Mouse (Mus musculus) kidney, adult 2 months (tissue): ENCODE data around the gene A630089N07Rik.

ENCODE experiments used
- CTCF ChIP-seq: fragments of 200-500 bp; conservative IDR thresholded peaks from 2 replicates; pipeline ENCODE4 v1.5.1; 2011; ENCODE audit warnings: low read depth, mild to moderate bottlenecking, control low read depth, low read length, moderate library complexity, mixed read lengths; ENCODE audit not compliant: insufficient read depth, insufficient read length
- POLR2A ChIP-seq: fragments of 200-500 bp; IDR thresholded peaks from one replicate; pipeline ENCODE4 v1.6.1; 2011; ENCODE audit warnings: low read depth, low read length, control low read depth

DNA sequence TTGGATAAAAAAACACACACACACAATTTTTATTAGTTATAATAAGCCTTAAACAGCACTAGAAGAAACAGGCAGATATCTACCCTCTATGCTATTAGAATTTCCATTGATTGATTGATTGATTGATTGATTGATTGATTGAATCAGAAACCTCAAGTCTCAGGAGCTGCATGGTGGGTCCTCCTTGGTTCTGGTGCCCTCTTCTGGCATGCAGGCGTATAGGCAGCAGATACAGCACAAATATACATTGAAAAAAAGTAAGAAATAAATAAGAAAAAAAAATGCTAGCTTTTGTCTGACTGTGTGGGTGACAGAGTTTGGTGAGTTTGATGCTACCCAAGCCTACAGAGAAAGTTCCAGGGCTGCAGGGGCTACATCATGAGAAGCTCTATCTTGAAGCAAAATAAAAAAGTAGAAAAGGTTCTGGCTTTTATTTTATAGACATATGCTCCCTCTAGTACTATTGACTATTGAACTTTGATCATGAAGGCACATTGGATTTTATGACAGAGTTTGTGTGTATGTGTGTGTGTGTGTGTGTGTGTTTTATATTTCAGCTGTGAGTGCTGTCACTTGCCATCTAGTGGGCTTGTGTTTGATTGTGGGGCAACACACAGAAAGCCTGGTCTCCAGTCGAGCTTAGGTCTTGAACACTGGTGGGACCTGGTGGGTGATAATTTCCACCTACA, 59.4 kb downstream of the A630089N07Rik start:
- TF ChIP-seq CTCF (peak; percentile 38), POLR2A (no peak)
